Mouse (Mus musculus) cerebellum, adult 2 months (tissue): ENCODE results near the gene 2010300C02Rik.

ENCODE experiments used
- CTCF ChIP-seq: fragments of 200-500 bp; IDR thresholded peaks from 2 replicates; pipeline ENCODE4 v1.5.1; 2011; ENCODE audit warnings: low read depth, mild to moderate bottlenecking, control low read depth, low read length, moderate library complexity, borderline replicate concordance; ENCODE audit not compliant: insufficient read depth
- POLR2A ChIP-seq: fragments of 200-500 bp; IDR thresholded peaks from 2 replicates; pipeline ENCODE4 v1.6.1; 2011; ENCODE audit warnings: low read length, control low read depth, borderline replicate concordance; ENCODE audit not compliant: insufficient read depth

DNA sequence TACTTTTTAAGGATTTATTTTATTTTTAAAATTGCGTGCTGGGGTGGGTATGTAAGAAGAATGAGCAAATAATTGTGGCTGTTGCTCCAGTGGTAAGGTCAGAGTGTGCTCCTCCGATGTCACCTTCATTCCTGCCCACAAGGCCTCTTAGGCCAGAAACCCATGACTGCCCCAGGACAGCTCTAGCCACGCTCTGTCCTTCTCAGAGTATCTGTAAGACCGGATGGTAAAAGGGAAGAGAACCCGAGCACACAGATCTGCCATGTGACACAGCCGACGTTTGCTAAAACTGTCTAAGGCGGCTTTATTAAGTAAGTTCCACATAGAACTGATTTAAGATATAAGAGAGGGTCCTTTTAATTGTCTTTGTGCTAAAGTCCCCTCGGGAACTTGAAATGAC, 81.3 kb downstream of the 2010300C02Rik start:
- TF ChIP-seq CTCF (no peak), POLR2A (no peak)
